ENCODE assay signal across 8 mouse cellular contexts in the genomic region with DNA sequence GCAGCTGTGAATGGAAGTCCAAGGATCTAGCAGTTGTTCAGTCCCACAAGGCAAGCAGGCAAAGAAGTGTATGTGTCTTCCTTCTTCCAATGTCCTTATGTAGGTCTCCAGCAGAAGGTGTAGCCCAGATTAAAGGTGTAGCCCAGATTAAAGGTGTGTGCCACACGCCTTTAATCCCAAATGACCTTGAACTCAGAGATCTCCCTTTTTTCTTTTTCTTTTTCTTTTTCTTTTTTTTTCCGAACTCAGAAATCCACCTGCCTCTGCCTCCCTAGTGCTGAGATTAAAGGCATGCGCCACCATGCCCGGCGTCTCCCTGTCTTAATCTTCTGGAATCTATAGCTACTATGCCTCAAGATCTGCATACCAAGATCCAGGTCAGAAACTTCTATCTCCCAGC. TPM values are rescaled to one million over a fixed set of nuclear protein-coding genes. Genes with fewer than 3 reads are reported as not detected.
DNase-seq lines count a peak whose midpoint lies in the region; ATAC-seq and TF ChIP-seq lines count a peak whose summit lies in the region.
"Not testable (repeated sequence)": the region's sequence is repeated elsewhere in the genome, so short reads cannot be mapped to it uniquely, and the experiment has no call there.

A gene (minus strand): TSS at position 101 of the 400 bp plus-strand sequence.

- H3K9ac ChIP-seq in embryonic facial prominence, embryonic 11.5 days (replicated peaks; ENCODE audit: low read length); kidney, embryonic 15.5 days; limb, embryonic 11.5 days (ENCODE audit: low read length); stomach, embryonic 14.5 days (replicated peaks; ENCODE audit: low read depth, low read length): not testable (repeated sequence)

- not testable (repeated sequence) for TF ChIP-seq CTCF in G1E (IDR thresholded peaks at IDR 0.05; ENCODE audit: low read depth, low read length)

- intact Hi-C loops in heart, postnatal 14 days (cut with DNase I): not testable (repeated sequence)

- not testable (repeated sequence) for H3K27me3 ChIP-seq in G1E (ENCODE audit: insufficient read depth, low read length); embryonic facial prominence, embryonic 11.5 days (ENCODE audit: control insufficient read depth, insufficient read depth, low read length); kidney, embryonic 15.5 days; limb, embryonic 11.5 days (ENCODE audit: control insufficient read depth, insufficient read depth, low read length); stomach, embryonic 14.5 days (ENCODE audit: control insufficient read depth, insufficient read depth, low read length)

- not testable (repeated sequence) for DNase-seq in G1E (ENCODE audit: low spot score); embryonic facial prominence, embryonic 11.5 days (ENCODE audit: low spot score); gastrocnemius, adult 8-10 months (ENCODE audit: low spot score in 2 of 2); heart, postnatal 14 days; limb, embryonic 11.5 days (ENCODE audit: low spot score)

- 86% methylated on average over 5 of the region's 5 CpGs for WGBS in embryonic facial prominence, embryonic 11.5 days
- 91% methylated on average over 5 of the region's 5 CpGs for WGBS in kidney, embryonic 15.5 days
- 93% methylated on average over 5 of the region's 5 CpGs for WGBS in limb, embryonic 11.5 days
- 89% methylated on average over 5 of the region's 5 CpGs for WGBS in stomach, embryonic 14.5 days

- H3K9me3 ChIP-seq in G1E (replicated peaks); embryonic facial prominence, embryonic 11.5 days (replicated peaks; ENCODE audit: control insufficient read depth, low read length); kidney, embryonic 15.5 days (replicated peaks); limb, embryonic 11.5 days (ENCODE audit: control insufficient read depth, low read length); stomach, embryonic 14.5 days (ENCODE audit: control insufficient read depth, low read depth, low read length): not testable (repeated sequence)

- not testable (repeated sequence) for H3K4me1 ChIP-seq in G1E (ENCODE audit: insufficient read depth, low read depth, low read length); embryonic facial prominence, embryonic 11.5 days (ENCODE audit: control insufficient read depth, insufficient read depth, low read length); kidney, embryonic 15.5 days; limb, embryonic 11.5 days (ENCODE audit: control insufficient read depth, insufficient read depth, low read length); stomach, embryonic 14.5 days (ENCODE audit: control insufficient read depth, insufficient read depth, low read length)

- not testable (repeated sequence) for H3K4me2 ChIP-seq in embryonic facial prominence, embryonic 11.5 days (ENCODE audit: low read depth, low read length); kidney, embryonic 15.5 days; limb, embryonic 11.5 days (ENCODE audit: low read depth, severe bottlenecking); stomach, embryonic 14.5 days (replicated peaks; ENCODE audit: low read depth, low read length)

- H3K4me3 ChIP-seq in G1E (ENCODE audit: low read depth, low read length); embryonic facial prominence, embryonic 11.5 days (ENCODE audit: low read depth, low read length); kidney, embryonic 15.5 days (replicated peaks); limb, embryonic 11.5 days (ENCODE audit: low read depth, low read length); stomach, embryonic 14.5 days (ENCODE audit: low read depth, low read length): not testable (repeated sequence)

- H3K27ac ChIP-seq in embryonic facial prominence, embryonic 11.5 days (replicated peaks; ENCODE audit: low read depth, low read length); kidney, embryonic 15.5 days; limb, embryonic 11.5 days (replicated peaks; ENCODE audit: low read depth, low read length); stomach, embryonic 14.5 days (ENCODE audit: low read length): not testable (repeated sequence)

- ATAC-seq in G1E (ENCODE audit: extremely low read depth, insufficient number of reproducible peaks, low FRiP score, poor library complexity, severe bottlenecking); embryonic facial prominence, embryonic 11.5 days (replicated peaks; ENCODE audit: insufficient number of reproducible peaks, low FRiP score, low TSS enrichment, low read depth); kidney, embryonic 15.5 days (replicated peaks; ENCODE audit: low FRiP score); limb, embryonic 11.5 days (ENCODE audit: insufficient number of reproducible peaks, low FRiP score, low TSS enrichment, low read depth); megakaryocyte progenitor cell, adult 5-6 weeks (replicated peaks; ENCODE audit: poor library complexity); stomach, embryonic 14.5 days (ENCODE audit: insufficient number of reproducible peaks, insufficient read depth, low FRiP score, low read depth): not testable (repeated sequence)

- H3K36me3 ChIP-seq in G1E (replicated peaks); embryonic facial prominence, embryonic 11.5 days (replicated peaks; ENCODE audit: control insufficient read depth, insufficient read depth, low read depth, low read length); kidney, embryonic 15.5 days; limb, embryonic 11.5 days (ENCODE audit: control insufficient read depth, insufficient read depth, low read length); stomach, embryonic 14.5 days (ENCODE audit: control insufficient read depth, insufficient read depth, low read length): not testable (repeated sequence)

RNA-seq across cellular contexts. Expression of the gene that starts here (rescaled TPM):
- 183 and 193 TPM in 2 replicates for total RNA-seq in G1E (2014; fragmentation: Nextera tagmentation)
- total RNA-seq in G1E (2017): 150 and 200 TPM in 2 replicates
- 145 and 163 TPM in 2 replicates for polyA plus RNA-seq in G1E (2012)
- 189 and 410 TPM in 2 replicates for polyA plus RNA-seq in embryonic facial prominence, embryonic 11.5 days (2014; fragmentation: Nextera tagmentation; extraction: Ambion mirVana)
- total RNA-seq in gastrocnemius, adult 8-10 months (2022): 100 to 1,000 TPM; 151 to 169 (median 168) TPM
- total RNA-seq in heart, postnatal 14 days (2021): 100 to 1,000 TPM; 142 to 166 TPM
- 39.0 and 44.9 TPM in 2 replicates for polyA plus RNA-seq in kidney, embryonic 15.5 days (2015; fragmentation: Nextera tagmentation; extraction: Ambion mirVana)
- polyA plus RNA-seq in limb, embryonic 11.5 days (2014; fragmentation: Nextera tagmentation; extraction: Ambion mirVana): 300 and 440 TPM in 2 replicates
- total RNA-seq in megakaryocyte progenitor cell, adult 5-6 weeks (2015): 256 and 268 TPM in 2 replicates
- total RNA-seq in megakaryocyte progenitor cell, adult 5-6 weeks (2017): 174 and 218 TPM in 2 replicates
- 50.8 and 53.7 TPM in 2 replicates for polyA plus RNA-seq in stomach, embryonic 14.5 days (2014; fragmentation: Nextera tagmentation; extraction: Ambion mirVana)
